Mouse (Mus musculus) stomach, postnatal 0 days (tissue): ENCODE results near the gene Rnf25.
A peak's percentile ranks its signal among the peaks of the same experiment; 100 is the strongest.

Source experiments
- CTCF ChIP-seq: IDR thresholded peaks from 2 replicates; pipeline ENCODE4 v1.5.1; 2016; ENCODE audit warnings: antibody characterized with exemption, low read depth, mild to moderate bottlenecking, moderate library complexity
- EP300 ChIP-seq: optimal IDR thresholded peaks from 2 replicates; pipeline ENCODE3; 2016; ENCODE audit warnings: antibody characterized with exemption

GRCm38 (mm10) chr1:74643926-74644325, 42.7 kb upstream of the Rnf25 start:
- TF ChIP-seq CTCF (peak; percentile 68), EP300 (no peak)
